Mouse (Mus musculus): Measurements from ENCODE around the gene Ttll12. TPM values are rescaled to one million over a fixed set of nuclear protein-coding genes. Genes with fewer than 3 reads are reported as not detected.

The Ttll12 gene
- total RNA-seq, 2 experiments from 2014 or later, result 12.4 to 12.6 TPM

GRCm38 (mm10) chr15:83592260-83593188 is 2.4 kb downstream of the Ttll12 start:
- H3K4me3 ChIP-seq, result no peak overlapping the region
- no peak for TF ChIP-seq CTCF (IDR thresholded peaks at IDR 0.05)
- no peak for DNase-seq (ENCODE audit: extremely low spot score in 1 of 2, low spot score in 2 of 2)

GRCm38 (mm10) chr15:83591758-83592157 is 3.2 kb downstream of the Ttll12 start:
- intact Hi-C loops (cut with DNase I), result no loop called here
- no peak for DNase-seq (ENCODE audit: extremely low spot score in 1 of 2, low spot score in 2 of 2)
- no peak for TF ChIP-seq CTCF (IDR thresholded peaks at IDR 0.05)
- H3K4me3 ChIP-seq, result no peak overlapping the region
- H3K27ac ChIP-seq, result no peak overlapping the region

More at GRCm38 (mm10) chr15:83592260-83593188, 2.4 kb downstream of the Ttll12 start:
- no peak overlapping the region for H3K27ac ChIP-seq
- intact Hi-C loops (cut with DNase I), result no loop called here

GRCm38 (mm10) chr15:83590841-83591240 is 4.1 kb downstream of the Ttll12 start:
- no peak for TF ChIP-seq CTCF (IDR thresholded peaks at IDR 0.05)
- no peak overlapping the region for H3K27ac ChIP-seq
- no peak overlapping the region for H3K4me3 ChIP-seq
- intact Hi-C loops (cut with DNase I), result no loop called here
- no peak for DNase-seq (ENCODE audit: extremely low spot score in 1 of 2, low spot score in 2 of 2)

DNA sequence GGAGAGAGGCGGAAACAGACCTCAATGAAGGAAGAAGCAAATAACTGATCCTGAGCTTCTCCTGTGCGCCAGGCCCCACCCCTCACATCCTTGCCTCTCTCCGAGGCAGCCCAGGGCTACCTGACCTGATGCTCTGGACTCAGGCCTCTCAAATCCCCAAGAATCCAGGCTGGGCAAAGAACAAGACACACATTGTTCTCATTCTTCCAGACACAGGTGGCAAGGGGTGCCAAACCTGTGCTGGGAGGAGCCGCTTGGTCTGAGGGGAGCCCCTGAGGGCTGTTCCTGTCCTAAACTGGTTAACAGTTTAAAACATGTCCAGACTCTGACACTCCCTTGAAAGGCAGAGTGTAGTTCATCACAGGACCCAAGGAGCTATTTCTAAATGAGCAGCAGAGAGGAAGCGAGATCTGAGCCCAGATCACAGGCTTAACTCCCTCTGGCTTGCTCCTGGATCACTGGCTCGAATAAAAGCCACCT is 10.2 kb downstream of the Ttll12 start:
- intact Hi-C loops (cut with DNase I), result no loop called here
- no peak for TF ChIP-seq CTCF (IDR thresholded peaks at IDR 0.05)
- Histone ChIP-seq H3K4me3 (no peak overlapping the region), H3K27ac (no peak overlapping the region)
- no peak for DNase-seq (ENCODE audit: extremely low spot score in 1 of 2, low spot score in 2 of 2)

DNA sequence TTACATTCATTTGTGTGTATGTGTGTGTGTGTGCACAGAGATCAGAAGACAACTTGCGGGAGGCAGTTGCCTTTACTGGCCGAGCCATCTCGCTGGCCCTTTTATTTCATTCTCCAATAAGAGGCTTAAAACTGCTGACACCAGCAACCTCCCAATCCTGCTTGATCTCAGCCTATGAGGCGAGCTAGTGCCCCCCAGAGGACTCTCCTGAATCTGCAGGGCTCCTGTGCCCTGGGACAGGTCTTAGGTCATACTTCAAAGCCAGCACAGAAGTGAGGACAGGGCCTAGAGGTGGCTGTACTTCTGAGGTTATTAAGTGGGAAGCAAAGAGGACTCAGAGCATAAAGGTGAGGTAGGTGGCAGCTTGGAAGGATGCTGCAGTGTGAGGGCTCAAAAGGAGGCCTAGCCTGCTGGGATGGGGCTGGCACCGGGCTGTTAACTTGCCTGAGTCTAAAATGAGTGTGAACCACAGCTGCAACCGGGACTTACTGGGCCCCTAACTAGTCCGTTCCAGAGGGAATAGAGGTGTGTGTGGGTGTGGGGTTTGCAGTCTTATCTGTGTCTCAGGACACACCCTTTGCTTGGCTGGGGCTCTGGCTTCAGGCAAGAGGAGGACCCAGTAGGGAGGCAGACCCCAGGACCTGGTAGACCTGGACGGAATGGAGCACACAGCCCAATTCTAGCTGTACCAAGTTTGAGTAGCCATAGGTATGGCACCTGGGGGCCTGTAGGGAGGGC is 11.4 kb downstream of the Ttll12 start:
- Histone ChIP-seq H3K27ac (no peak overlapping the region), H3K4me3 (no peak overlapping the region)
- TF ChIP-seq CTCF (IDR thresholded peaks at IDR 0.05), result peak; percentile 59
- intact Hi-C loops (cut with DNase I), result no loop called here
- no peak for DNase-seq (ENCODE audit: extremely low spot score in 1 of 2, low spot score in 2 of 2)

DNA sequence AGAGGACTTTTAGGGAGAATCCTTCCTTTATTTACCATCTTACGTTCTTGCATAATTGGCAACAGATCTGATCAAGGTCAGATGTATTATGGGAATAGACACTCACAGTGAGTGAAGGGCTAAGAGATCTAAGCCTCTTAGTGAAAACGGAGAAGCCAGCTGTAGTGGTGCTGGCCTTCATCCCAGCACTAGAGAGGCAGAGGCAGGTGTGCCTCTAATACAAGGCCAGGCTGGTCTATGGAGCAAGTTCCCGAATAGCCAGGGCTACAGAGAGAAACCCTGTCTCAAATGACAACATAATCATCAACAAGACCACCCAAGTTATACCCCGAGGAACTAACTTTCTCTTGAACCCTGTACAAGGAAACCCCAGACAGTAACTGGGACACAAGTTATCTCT is 12.0 kb downstream of the Ttll12 start:
- intact Hi-C loops (cut with DNase I), result no loop called here
- no peak overlapping the region for H3K4me3 ChIP-seq
- no peak for DNase-seq (ENCODE audit: extremely low spot score in 1 of 2, low spot score in 2 of 2)
- no peak overlapping the region for H3K27ac ChIP-seq
- no peak for TF ChIP-seq CTCF (IDR thresholded peaks at IDR 0.05)

DNA sequence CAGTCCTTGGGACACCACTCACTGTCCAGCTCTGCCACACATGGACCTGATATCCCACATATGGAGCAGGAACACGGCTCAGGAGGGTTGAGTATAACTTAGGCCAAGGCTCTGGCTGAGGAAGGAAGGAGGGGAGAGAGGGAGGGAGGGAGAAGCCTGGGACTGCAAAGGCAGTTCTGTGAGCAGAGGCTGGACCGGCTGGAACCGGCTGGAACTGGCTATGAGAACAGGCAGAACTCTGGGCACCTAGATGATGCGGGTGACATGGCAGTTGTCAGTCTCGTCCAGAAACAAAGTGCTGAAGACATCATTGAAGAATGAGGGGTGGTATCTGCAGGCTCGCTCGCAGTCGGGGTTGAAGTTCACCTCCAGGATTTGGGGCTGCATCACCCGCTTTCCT is 18.3 kb downstream of the Ttll12 start:
- H3K4me3 ChIP-seq, result no peak overlapping the region
- H3K27ac ChIP-seq, result no peak overlapping the region
- intact Hi-C loops (cut with DNase I), result no loop called here
- TF ChIP-seq CTCF (IDR thresholded peaks at IDR 0.05), result no peak
- no peak for DNase-seq (ENCODE audit: extremely low spot score in 1 of 2, low spot score in 2 of 2)

- no peak for TF ChIP-seq CTCF (IDR thresholded peaks at IDR 0.05)
- no peak overlapping the region for H3K4me3 ChIP-seq
- H3K27ac ChIP-seq, result no peak overlapping the region
- DNase-seq (ENCODE audit: extremely low spot score in 1 of 2, low spot score in 2 of 2), result no peak
- intact Hi-C loops (cut with DNase I), result no loop called here
These were observed 19.4 kb downstream of the Ttll12 start for GRCm38 (mm10) chr15:83575543-83575942.

DNA sequence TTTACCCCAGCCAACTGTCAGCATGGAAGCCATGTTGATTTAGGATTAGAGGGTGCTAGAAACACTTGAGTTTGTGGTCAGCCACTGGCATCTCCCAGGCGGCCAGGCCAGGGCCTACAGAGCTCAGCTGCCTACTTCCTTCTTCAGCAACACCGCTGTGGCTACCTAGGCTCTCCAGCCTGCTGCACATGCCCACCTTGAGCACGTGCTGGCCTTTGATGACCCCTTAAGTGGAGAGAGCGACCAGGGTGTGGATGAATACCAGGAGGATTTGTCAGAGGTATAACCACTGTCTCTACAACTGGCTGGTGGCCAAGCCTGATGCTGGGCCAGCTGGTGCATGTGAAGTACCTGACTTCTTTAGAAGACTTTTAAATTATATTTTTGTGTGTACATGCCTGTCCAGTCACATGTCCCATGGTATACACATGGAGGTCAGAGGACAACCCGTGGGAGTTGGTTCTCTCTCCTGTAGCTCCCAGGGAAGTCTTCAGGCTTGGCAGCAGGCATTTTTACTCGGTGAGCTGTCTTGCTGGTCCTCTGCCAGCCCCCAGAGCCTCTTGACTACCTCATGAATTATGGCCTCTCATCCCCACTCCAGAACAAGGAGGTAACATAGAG is 20.1 kb downstream of the Ttll12 start:
- TF ChIP-seq CTCF (IDR thresholded peaks at IDR 0.05), result no peak
- Histone ChIP-seq H3K4me3 (no peak overlapping the region), H3K27ac (no peak overlapping the region)
- intact Hi-C loops (cut with DNase I), result no loop called here
- no peak for DNase-seq (ENCODE audit: extremely low spot score in 1 of 2, low spot score in 2 of 2)

GRCm38 (mm10) chr15:83573606-83574005 is 21.4 kb downstream of the Ttll12 start:
- Histone ChIP-seq H3K27ac (no peak overlapping the region), H3K4me3 (no peak overlapping the region)
- no peak for TF ChIP-seq CTCF (IDR thresholded peaks at IDR 0.05)
- DNase-seq (ENCODE audit: extremely low spot score in 1 of 2, low spot score in 2 of 2), result no peak
- intact Hi-C loops (cut with DNase I), result no loop called here

GRCm38 (mm10) chr15:83572132-83572531 is 22.8 kb downstream of the Ttll12 start:
- no peak for DNase-seq (ENCODE audit: extremely low spot score in 1 of 2, low spot score in 2 of 2)
- no peak for TF ChIP-seq CTCF (IDR thresholded peaks at IDR 0.05)
- H3K4me3 ChIP-seq, result no peak overlapping the region
- intact Hi-C loops (cut with DNase I), result no loop called here
- no peak overlapping the region for H3K27ac ChIP-seq

DNA sequence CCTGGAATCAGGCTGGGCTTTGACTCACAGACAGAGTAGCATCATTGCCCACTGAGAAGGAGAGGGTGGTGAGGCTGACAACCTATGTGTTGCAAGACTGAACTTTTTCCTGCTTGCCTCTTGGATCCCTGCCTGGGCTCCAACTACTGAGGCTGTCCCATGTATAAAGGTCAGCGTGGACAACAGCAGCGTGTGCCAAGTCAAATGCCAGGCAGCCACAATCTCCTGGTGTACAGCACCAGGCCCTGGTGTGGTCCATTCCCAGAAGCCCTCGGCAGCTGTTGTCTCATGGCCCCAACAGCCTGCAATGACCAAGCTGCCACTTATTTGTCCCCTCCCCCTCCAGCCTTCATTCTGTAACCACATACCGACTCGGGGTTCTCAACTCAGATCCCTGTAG is 23.3 kb downstream of the Ttll12 start:
- Histone ChIP-seq H3K4me3 (no peak overlapping the region), H3K27ac (no peak overlapping the region)
- no peak for DNase-seq (ENCODE audit: extremely low spot score in 1 of 2, low spot score in 2 of 2)
- TF ChIP-seq CTCF (IDR thresholded peaks at IDR 0.05), result no peak
- intact Hi-C loops (cut with DNase I), result no loop called here

All from left cerebral cortex, adult 2 months (tissue).